Mouse (Mus musculus) hindbrain, embryonic 14.5 days (tissue): ENCODE measurements around the gene Dcxr. TPM values are rescaled to one million over a fixed set of nuclear protein-coding genes. Genes with fewer than 3 reads are reported as not detected.

Experiments
- ATAC-seq: fragments of 200-750 bp; cut with Nextera tagmentation; 2 replicates; pipeline ENCODE4 v1.8.0; 2017; ENCODE audit warnings: moderate number of reproducible peaks, mild to moderate bottlenecking, moderate TSS enrichment, moderate library complexity; ENCODE audit not compliant: low FRiP score
- DNase-seq: peaks from one replicate; pipeline ENCODE4 v3.0.0-alpha.2; 2015; ENCODE audit warnings: low spot score
- H3K27ac ChIP-seq: fragments of 300-500 bp; sonication (generic); 2 replicates; pipeline ENCODE4 v1.5.1; 2014; ENCODE audit warnings: mild to moderate bottlenecking, moderate library complexity
- H3K27me3 ChIP-seq: fragments of 300-500 bp; sonication (generic); 2 replicates; pipeline ENCODE4 v1.6.1; 2014; ENCODE audit warnings: mild to moderate bottlenecking, low read length, mixed read lengths; ENCODE audit not compliant: control insufficient read depth, insufficient read depth
- H3K36me3 ChIP-seq: fragments of 300-500 bp; sonication (generic); replicated peaks from 2 replicates; pipeline ENCODE4 v1.6.1; 2014; ENCODE audit not compliant: control insufficient read depth, insufficient read depth
- H3K4me1 ChIP-seq: fragments of 300-500 bp; sonication (generic); replicated peaks from 2 replicates; pipeline ENCODE4 v1.6.1; 2014; ENCODE audit warnings: antibody characterized with exemption, low read length, mixed read lengths; ENCODE audit not compliant: control insufficient read depth, insufficient read depth
- H3K4me2 ChIP-seq: fragments of 300-500 bp; sonication (generic); replicated peaks from 2 replicates; pipeline ENCODE4 v1.6.1; 2014; ENCODE audit warnings: mild to moderate bottlenecking, moderate library complexity
- H3K4me3 ChIP-seq: fragments of 300-500 bp; sonication (generic); replicated peaks from 2 replicates; pipeline ENCODE4 v1.5.1; 2014; ENCODE audit warnings: mild to moderate bottlenecking, low read length
- H3K9ac ChIP-seq: fragments of 300-500 bp; sonication (generic); 2 replicates; pipeline ENCODE4 v1.6.1; 2014
- H3K9me3 ChIP-seq: fragments of 300-500 bp; sonication (generic); 2 replicates; pipeline ENCODE4 v1.6.1; 2016; ENCODE audit warnings: low read length; ENCODE audit not compliant: control insufficient read depth
- WGBS: fragments of 180-500 bp; shearing (Covaris S2); extraction: QIAGEN DNeasy Blood & Tissue Kit; methylation state at CpG from one replicate; pipeline ENCODE4 v1.1.7; 2014; 5-methylcytosine and 5-hydroxymethylcytosine counted together
- polyA plus RNA-seq: library from polyadenylated mRNA; unstranded; fragments of >200 nt; fragmentation: Nextera tagmentation; extraction: Ambion mirVana; gene quantifications from 2 replicates; pipeline ENCODE4 v1.2.1, GENCODE M21; 2014

Gene Dcxr
- polyA plus RNA-seq, 1 experiment from 2014 or later: 13.7 TPM

GRCm38 (mm10) chr11:120704486-120705325, 22.4 kb downstream of the Dcxr start:
- peaks cover 13% of the 10 kb centered on the region; the same call in 1 of the 2 replicates for H3K4me1 ChIP-seq

GRCm38 (mm10) chr11:120703696-120704454, 23.2 kb downstream of the Dcxr start:
- no peak for ATAC-seq
- H3K9me3 ChIP-seq: no peaks in the 10 kb centered on the region
- H3K27me3 ChIP-seq: no peaks in the 10 kb centered on the region
- no peak overlapping the region for H3K4me2 ChIP-seq
- peaks cover 51% of the 10 kb centered on the region for H3K36me3 ChIP-seq
- no peak overlapping the region for H3K27ac ChIP-seq
- H3K4me1 ChIP-seq: peaks cover 13% of the 10 kb centered on the region; the same call in 1 of the 2 replicates
- H3K4me3 ChIP-seq: no peak overlapping the region
- no peak for DNase-seq
- H3K9ac ChIP-seq: peak overlapping the region; percentile 20; the same call in 1 of the 2 replicates
- WGBS: 37% methylated on average over 15 of the region's 15 CpGs

More at GRCm38 (mm10) chr11:120704486-120705325, 22.4 kb downstream of the Dcxr start:
- peaks cover 50% of the 10 kb centered on the region for H3K36me3 ChIP-seq
- peak overlapping the region; percentile 20; the same call in 1 of the 2 replicates for H3K9ac ChIP-seq
- no peak overlapping the region for H3K27ac ChIP-seq
- no peaks in the 10 kb centered on the region for H3K27me3 ChIP-seq
- no peaks in the 10 kb centered on the region for H3K9me3 ChIP-seq
- H3K4me2 ChIP-seq: no peak overlapping the region
- DNase-seq: no peak
- WGBS: 14% methylated on average over 8 of the region's 8 CpGs
- ATAC-seq: no peak
- H3K4me3 ChIP-seq: no peak overlapping the region

- no peak for DNase-seq
These were observed 29.3 kb downstream of the Dcxr start for GRCm38 (mm10) chr11:120697741-120698140.

GRCm38 (mm10) chr11:120696568-120696967, 30.5 kb downstream of the Dcxr start:
- DNase-seq (no peak), ATAC-seq (no peak)
- Histone ChIP-seq H3K4me1 (no peaks in the 10 kb centered on the region; the same call in 1 of the 2 replicates), H3K9ac (no peak overlapping the region), H3K27ac (no peak overlapping the region), H3K9me3 (no peaks in the 10 kb centered on the region), H3K4me2 (no peak overlapping the region), H3K27me3 (no peaks in the 10 kb centered on the region), H3K4me3 (no peak overlapping the region), H3K36me3 (peaks cover 45% of the 10 kb centered on the region)
- 95% methylated on average over 6 of the region's 6 CpGs for WGBS

More at GRCm38 (mm10) chr11:120697741-120698140, 29.3 kb downstream of the Dcxr start:
- H3K4me3 ChIP-seq: no peak overlapping the region
- WGBS: 68% methylated on average over 10 of the region's 10 CpGs
- no peaks in the 10 kb centered on the region for H3K9me3 ChIP-seq
- no peaks in the 10 kb centered on the region; the same call in 1 of the 2 replicates for H3K4me1 ChIP-seq
- H3K27ac ChIP-seq: no peak overlapping the region
- no peaks in the 10 kb centered on the region for H3K27me3 ChIP-seq
- no peak for ATAC-seq
- no peak overlapping the region for H3K9ac ChIP-seq
- no peak overlapping the region for H3K4me2 ChIP-seq
- peaks cover 45% of the 10 kb centered on the region for H3K36me3 ChIP-seq

- H3K9ac ChIP-seq: no peak overlapping the region
- no peaks in the 10 kb centered on the region for H3K9me3 ChIP-seq
- 42% methylated on average over 12 of the region's 12 CpGs for WGBS
- H3K27ac ChIP-seq: no peak overlapping the region
- no peaks in the 10 kb centered on the region; the same call in 1 of the 2 replicates for H3K4me1 ChIP-seq
- ATAC-seq (no peak), DNase-seq (no peak)
- no peak overlapping the region for H3K4me2 ChIP-seq
- H3K36me3 ChIP-seq: peaks cover 42% of the 10 kb centered on the region
- H3K27me3 ChIP-seq: no peaks in the 10 kb centered on the region
- no peak overlapping the region for H3K4me3 ChIP-seq
These were observed 31.4 kb downstream of the Dcxr start for GRCm38 (mm10) chr11:120695641-120696040.

GRCm38 (mm10) chr11:120695184-120695583, 31.9 kb downstream of the Dcxr start:
- no peak for DNase-seq
- WGBS: 12% methylated on average over 4 of the region's 4 CpGs
- ATAC-seq: peak; percentile 46; the same call in 1 of the 2 replicates
- no peaks in the 10 kb centered on the region; the same call in 1 of the 2 replicates for H3K4me1 ChIP-seq
- no peak overlapping the region for H3K9ac ChIP-seq
- H3K9me3 ChIP-seq: no peaks in the 10 kb centered on the region
- no peaks in the 10 kb centered on the region for H3K27me3 ChIP-seq
- no peak overlapping the region for H3K4me3 ChIP-seq
- H3K4me2 ChIP-seq: no peak overlapping the region
- peaks cover 43% of the 10 kb centered on the region for H3K36me3 ChIP-seq
- H3K27ac ChIP-seq: no peak overlapping the region

- 58% methylated on average over 3 of the region's 3 CpGs for WGBS
- DNase-seq (no peak), ATAC-seq (no peak)
- no peak overlapping the region for H3K27ac ChIP-seq
- no peaks in the 10 kb centered on the region for H3K9me3 ChIP-seq
- H3K4me2 ChIP-seq: no peak overlapping the region
- peaks cover 51% of the 10 kb centered on the region for H3K36me3 ChIP-seq
- H3K27me3 ChIP-seq: no peaks in the 10 kb centered on the region
- no peak overlapping the region for H3K9ac ChIP-seq
- H3K4me1 ChIP-seq: no peaks in the 10 kb centered on the region; the same call in 1 of the 2 replicates
- H3K4me3 ChIP-seq: no peak overlapping the region
These were observed 33.6 kb downstream of the Dcxr start for GRCm38 (mm10) chr11:120693461-120693860.

- Histone ChIP-seq H3K4me3 (no peak overlapping the region), H3K4me1 (no peaks in the 10 kb centered on the region; the same call in 1 of the 2 replicates), H3K36me3 (peaks cover 60% of the 10 kb centered on the region), H3K27me3 (no peaks in the 10 kb centered on the region), H3K9ac (no peak overlapping the region), H3K4me2 (no peak overlapping the region), H3K27ac (no peak overlapping the region), H3K9me3 (no peaks in the 10 kb centered on the region)
- DNase-seq (no peak), ATAC-seq (no peak)
- WGBS: 94% methylated on average over 4 of the region's 4 CpGs
These were observed 34.5 kb downstream of the Dcxr start for GRCm38 (mm10) chr11:120692471-120693011.

- no peak overlapping the region for H3K4me2 ChIP-seq
- H3K9me3 ChIP-seq: no peaks in the 10 kb centered on the region
- H3K27ac ChIP-seq: no peak overlapping the region
- WGBS: 86% methylated on average over 3 of the region's 3 CpGs
- ATAC-seq (no peak), DNase-seq (no peak)
- H3K9ac ChIP-seq: no peak overlapping the region
- no peaks in the 10 kb centered on the region for H3K4me1 ChIP-seq
- peaks cover 72% of the 10 kb centered on the region for H3K36me3 ChIP-seq
- no peak overlapping the region for H3K4me3 ChIP-seq
- no peaks in the 10 kb centered on the region for H3K27me3 ChIP-seq
These were observed 37.7 kb downstream of the Dcxr start for GRCm38 (mm10) chr11:120689365-120689764.
